Mouse (Mus musculus) MEL (cell line): ENCODE measurements around the gene Ccdc106.

Source experiments
- CTCF ChIP-seq, 3 experiments: IDR thresholded peaks in 2 of 3; conservative IDR thresholded peaks in 1 of 3; 2 replicates each; pipeline ENCODE4 v1.5.1; 2011 to 2012; ENCODE audit warnings: low read length in 3 of 3, low read depth in 2 of 3, mild to moderate bottlenecking in 2 of 3, improper control_type of control experiment in 1 of 3, inconsistent platforms in 1 of 3, mixed read lengths in 1 of 3, moderate library complexity in 1 of 3; ENCODE audit not compliant: control insufficient read depth in 1 of 3, insufficient read depth in 1 of 3, poor library complexity in 1 of 3, severe bottlenecking in 1 of 3
- KAT2A ChIP-seq: conservative IDR thresholded peaks from 2 replicates; pipeline ENCODE4 v1.6.1; 2012; ENCODE audit warnings: low read depth, low read length, improper control_type of control experiment, inconsistent platforms
- TAL1 ChIP-seq: IDR thresholded peaks from 2 replicates; pipeline ENCODE4 v1.6.1; 2012; ENCODE audit warnings: mild to moderate bottlenecking, inconsistent platforms, low read length, moderate library complexity, mixed read lengths

- TF ChIP-seq CTCF (IDR thresholded peaks at IDR 0.05 in 2 of 3, conservative IDR thresholded peaks at IDR 0.05 in 1 of 3; ENCODE audit: control insufficient read depth in 1 of 3, insufficient read depth in 1 of 3, low read depth in 2 of 3, low read length in 3 of 3, poor library complexity in 1 of 3, severe bottlenecking in 1 of 3): no peak
- TF ChIP-seq KAT2A: no peak
- TF ChIP-seq TAL1: no peak
Measured at GRCm38 (mm10) chr7:5057381-5057780, 37.0 kb downstream of the Ccdc106 start.
